Comparison of ENCODE assay signal across 19 mouse cellular contexts in the genomic region with DNA sequence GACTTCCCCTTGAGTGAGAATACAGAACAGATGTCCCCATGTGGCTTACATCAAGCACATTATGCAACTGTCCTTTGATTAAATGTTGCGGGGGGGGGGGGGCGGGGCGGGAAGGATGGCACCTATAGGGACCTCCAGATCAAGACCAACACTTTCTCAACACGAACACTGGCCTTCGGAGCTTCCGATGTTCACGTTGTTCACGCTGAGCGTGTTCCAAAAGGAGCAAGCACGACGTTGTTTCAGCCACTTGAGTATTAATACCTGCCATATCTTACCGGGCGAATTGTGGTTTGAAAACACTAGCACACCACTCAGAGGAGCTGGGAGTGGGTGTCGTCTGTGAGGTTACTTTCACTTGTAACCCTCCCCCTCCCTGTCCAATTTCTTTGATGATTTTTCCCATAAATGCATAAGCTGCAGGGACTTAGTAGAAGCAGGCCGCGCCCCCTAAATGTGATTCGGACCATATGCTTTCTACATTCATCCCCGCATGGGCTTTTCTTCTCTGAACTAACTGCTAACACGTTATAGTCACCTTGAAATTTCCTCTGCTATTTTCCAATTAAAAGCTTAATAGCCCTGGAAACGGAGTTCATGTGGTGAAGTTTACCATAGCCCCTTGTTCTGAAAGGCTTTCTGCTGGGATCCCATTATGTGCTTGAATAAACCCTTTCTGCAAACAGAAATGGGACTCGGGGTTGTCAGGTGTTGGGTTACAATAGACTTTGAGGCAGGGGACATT. TPM values are rescaled to one million over a fixed set of nuclear protein-coding genes. Genes with fewer than 3 reads are reported as not detected.
DNase-seq lines count a peak whose midpoint lies in the region; ATAC-seq lines count a peak whose summit lies in the region.
"Had no signal": no experiment of that assay in that cellular context is flagged by ENCODE, and none has a peak within 500 bp of the region (broad histone marks: within the 10 kb centered on the region; RNA-seq: fewer than 3 reads in every experiment).

No protein-coding gene starts in this region.

- no peak overlapping the region for H3K4me3 ChIP-seq in midbrain, embryonic 14.5 days (replicated peaks; ENCODE audit: low read depth, low read length)
- no peak overlapping the region for H3K4me3 ChIP-seq in midbrain, embryonic 13.5 days (replicated peaks)
- H3K4me3 ChIP-seq in forebrain, embryonic 14.5 days (ENCODE audit: low read depth, low read length), result no peak overlapping the region
- H3K4me3 ChIP-seq: hindbrain, embryonic 15.5 days had no signal

- H3K9me3 ChIP-seq in midbrain, embryonic 14.5 days (ENCODE audit: control insufficient read depth, low read length), result no peaks in the 10 kb centered on the region
- H3K9me3 ChIP-seq in midbrain, embryonic 13.5 days, result no peaks in the 10 kb centered on the region
- H3K9me3 ChIP-seq in forebrain, embryonic 14.5 days (replicated peaks; ENCODE audit: control insufficient read depth, low read length), result no peaks in the 10 kb centered on the region
- H3K9me3 ChIP-seq: hindbrain, embryonic 15.5 days had no signal

- H3K36me3 ChIP-seq in midbrain, embryonic 14.5 days (ENCODE audit: control insufficient read depth, insufficient read depth, low read length), result no peaks in the 10 kb centered on the region
- H3K36me3 ChIP-seq in midbrain, embryonic 13.5 days, result no peaks in the 10 kb centered on the region
- H3K36me3 ChIP-seq in forebrain, embryonic 14.5 days (ENCODE audit: control insufficient read depth, insufficient read depth, low read length), result no peaks in the 10 kb centered on the region
- H3K36me3 ChIP-seq: hindbrain, embryonic 15.5 days had no signal

- under 1% methylated on average over 21 of the region's 21 CpGs for WGBS in midbrain, embryonic 14.5 days
- WGBS in midbrain, embryonic 13.5 days, result 1% methylated on average over 21 of the region's 21 CpGs
- WGBS in forebrain, embryonic 14.5 days, result under 1% methylated on average over 21 of the region's 21 CpGs

- peak; percentile 65 for DNase-seq in heart, adult 11 months
- DNase-seq in heart, postnatal 25 days (ENCODE audit: low spot score), result no peak
- peak; percentile 43 for DNase-seq in midbrain, embryonic 14.5 days
- DNase-seq in forebrain, embryonic 14.5 days (ENCODE audit: low spot score), result peak; percentile 88
- peak; percentile 66 for DNase-seq in retina, postnatal 1 day
- DNase-seq in cerebellum, adult 11 months, result no peak
- no peak for DNase-seq in ovary, postnatal 36 days (ENCODE audit: low spot score)
- DNase-seq: cerebellum, postnatal 14 days; heart, adult 18-20 months; left cerebral cortex, postnatal 4 days; right cerebral cortex, postnatal 4 days had no signal

- no peak for ATAC-seq in midbrain, embryonic 14.5 days (ENCODE audit: low FRiP score, low TSS enrichment)
- no peak; the same call in 1 of the 2 replicates for ATAC-seq in midbrain, embryonic 13.5 days
- peak; percentile 40 for ATAC-seq in forebrain, embryonic 14.5 days
- ATAC-seq: intestine, postnatal 0 days had no signal

- H3K4me1 ChIP-seq in midbrain, embryonic 14.5 days (ENCODE audit: control insufficient read depth, insufficient read depth, low read length), result peaks cover 12% of the 10 kb centered on the region; the same call in 1 of the 2 replicates
- peaks cover 30% of the 10 kb centered on the region for H3K4me1 ChIP-seq in midbrain, embryonic 13.5 days (replicated peaks)
- H3K4me1 ChIP-seq in forebrain, embryonic 14.5 days (ENCODE audit: control insufficient read depth, insufficient read depth, low read length), result peaks cover 17% of the 10 kb centered on the region

- no peak overlapping the region for H3K4me2 ChIP-seq in midbrain, embryonic 14.5 days (ENCODE audit: low read length)
- H3K4me2 ChIP-seq in midbrain, embryonic 13.5 days (replicated peaks), result no peak overlapping the region
- H3K4me2 ChIP-seq in forebrain, embryonic 14.5 days (ENCODE audit: low read length), result peak overlapping the region; percentile 65
- H3K4me2 ChIP-seq: hindbrain, embryonic 15.5 days had no signal

- intact Hi-C loops in heart, postnatal 25 days (cut with DNase I), result loop anchor here (5.0 kb wide), 1 partner anchor 65 kb away; a partner anchor contains a TSS

- H3K27me3 ChIP-seq in midbrain, embryonic 14.5 days (ENCODE audit: control insufficient read depth, insufficient read depth, low read length), result peaks cover 88% of the 10 kb centered on the region
- H3K27me3 ChIP-seq in midbrain, embryonic 13.5 days, result peaks cover 98% of the 10 kb centered on the region
- peaks cover 49% of the 10 kb centered on the region for H3K27me3 ChIP-seq in forebrain, embryonic 14.5 days (replicated peaks; ENCODE audit: control insufficient read depth, insufficient read depth, low read length)

- no peak overlapping the region for H3K9ac ChIP-seq in midbrain, embryonic 14.5 days (replicated peaks; ENCODE audit: low read length)
- H3K9ac ChIP-seq in midbrain, embryonic 13.5 days (replicated peaks), result no peak overlapping the region
- no peak overlapping the region for H3K9ac ChIP-seq in forebrain, embryonic 14.5 days (ENCODE audit: low read length)
- H3K9ac ChIP-seq: hindbrain, embryonic 15.5 days had no signal

- H3K27ac ChIP-seq in midbrain, embryonic 14.5 days (replicated peaks; ENCODE audit: low read depth, low read length), result no peak overlapping the region
- no peak overlapping the region for H3K27ac ChIP-seq in midbrain, embryonic 13.5 days
- peak overlapping the region; percentile 63; the same call in 1 of the 2 replicates for H3K27ac ChIP-seq in forebrain, embryonic 14.5 days (ENCODE audit: low read depth, low read length)
- H3K27ac ChIP-seq: hindbrain, embryonic 15.5 days had no signal

RNA-seq across cellular contexts. Expression of a gene that starts 2.5 kb away (rescaled TPM):
- not detected for total RNA-seq in heart, postnatal 25 days (2021)
- polyA plus RNA-seq in midbrain, embryonic 14.5 days (2014; fragmentation: Nextera tagmentation; extraction: Ambion mirVana), result 0.54 TPM in 1 of 2 replicates, not detected in the other
- polyA plus RNA-seq in midbrain, embryonic 13.5 days (2015; fragmentation: Nextera tagmentation; extraction: Ambion mirVana), result 0.48 and 1.5 TPM in 2 replicates
- polyA plus RNA-seq in forebrain, embryonic 14.5 days (2014; fragmentation: Nextera tagmentation; extraction: Ambion mirVana), result 3.6 and 5.0 TPM in 2 replicates
- total RNA-seq: adrenal gland, postnatal 4 days; gastrocnemius, adult 8-10 months; MEL had no signal
- polyA plus RNA-seq: intestine, postnatal 0 days; kidney, embryonic 16.5 days; liver, embryonic 16.5 days had no signal

Comparison
In these comparisons a context has a peak if more than half of its experiments do, and no peak if none do; other contexts are left out.
1. DNase-seq: peak in heart, adult 11 months (single experiment), midbrain, embryonic 14.5 days (single experiment), forebrain, embryonic 14.5 days (single experiment) and retina, postnatal 1 day (single experiment); none in heart, postnatal 25 days (single experiment), cerebellum, adult 11 months (single experiment) and ovary, postnatal 36 days (single experiment).